7 mouse cellular contexts compared by ENCODE assay signal in the genomic region with DNA sequence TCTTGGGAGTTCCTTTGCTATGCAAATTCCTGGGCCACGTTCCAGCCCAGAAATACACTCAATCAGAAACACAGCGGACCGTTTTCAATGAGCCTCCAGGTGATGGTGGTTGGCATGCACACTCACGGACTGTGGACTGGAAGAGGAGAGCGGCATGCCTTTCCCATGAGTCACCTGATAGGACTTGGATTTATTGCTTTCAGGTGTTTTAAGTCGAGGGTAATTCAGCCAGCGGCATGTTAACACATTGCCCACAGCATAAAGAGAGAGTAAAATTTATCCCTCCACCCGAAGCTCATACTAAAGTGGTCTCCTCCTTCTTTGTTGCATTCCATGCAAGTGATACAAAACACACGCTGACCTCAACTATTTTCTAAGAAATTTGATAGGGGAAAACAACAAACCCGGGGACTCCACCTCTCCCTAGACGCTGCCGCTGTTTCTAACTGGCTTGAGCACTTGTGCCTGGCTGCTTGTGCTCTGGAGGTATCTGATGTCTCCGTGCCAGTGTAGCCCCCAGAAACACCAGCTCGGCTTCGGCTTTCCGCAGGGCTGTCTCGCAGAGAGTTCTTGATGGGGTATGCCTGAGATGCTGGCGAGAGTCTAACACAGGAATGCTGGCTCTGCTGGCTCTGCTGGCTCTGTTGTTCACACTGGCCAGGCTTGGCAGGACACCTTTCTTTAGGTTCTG.
A peak's percentile ranks its signal among the peaks of the same experiment; 100 is the strongest.
DNase-seq lines count a peak whose midpoint lies in the region; ATAC-seq and TF ChIP-seq lines count a peak whose summit lies in the region.

No protein-coding gene starts in this region.

- intact Hi-C loops in gastrocnemius, postnatal 36 days (cut with DNase I), result loop anchor here (2.0 to 5.0 kb wide), 2 partner anchors 296 to 323 kb away; no protein-coding TSS in a partner anchor

- TF ChIP-seq CTCF in liver, postnatal 0 days (IDR thresholded peaks at IDR 0.05; ENCODE audit: low read depth), result no peak

- ATAC-seq in intestine, embryonic 16.5 days, result peak; percentile 92
- ATAC-seq in liver, postnatal 0 days, result peak; percentile 16; the same call in 1 of the 2 replicates
- peak; percentile 70 for ATAC-seq in stomach, embryonic 15.5 days (ENCODE audit: insufficient read depth, low FRiP score, low read depth)

- no peaks in the 10 kb centered on the region for H3K27me3 ChIP-seq in intestine, embryonic 16.5 days (replicated peaks; ENCODE audit: control insufficient read depth, insufficient read depth, low read length)
- H3K27me3 ChIP-seq in liver, postnatal 0 days (ENCODE audit: insufficient read depth, low read length), result no peaks in the 10 kb centered on the region
- no peaks in the 10 kb centered on the region for H3K27me3 ChIP-seq in stomach, embryonic 15.5 days (replicated peaks)

- H3K9me3 ChIP-seq in intestine, embryonic 16.5 days (ENCODE audit: control insufficient read depth, low read length), result no peaks in the 10 kb centered on the region
- H3K9me3 ChIP-seq in liver, postnatal 0 days (ENCODE audit: low read length), result no peaks in the 10 kb centered on the region
- no peaks in the 10 kb centered on the region for H3K9me3 ChIP-seq in stomach, embryonic 15.5 days

- peak; percentile 25 for DNase-seq in ES-CJ7 (ENCODE audit: low read depth, low spot score)
- peak; percentile 18 for DNase-seq in adrenal gland, postnatal 25 days
- DNase-seq in gastrocnemius, postnatal 36 days, result peak; percentile 21 to 43
- DNase-seq in liver, postnatal 0 days, result peak; percentile 25
- DNase-seq in cerebellum, postnatal 36 days, result no peak

- H3K36me3 ChIP-seq in intestine, embryonic 16.5 days (ENCODE audit: control insufficient read depth, insufficient read depth, low read length), result no peaks in the 10 kb centered on the region
- no peaks in the 10 kb centered on the region for H3K36me3 ChIP-seq in liver, postnatal 0 days (replicated peaks; ENCODE audit: insufficient read depth, low read length)
- H3K36me3 ChIP-seq in stomach, embryonic 15.5 days, result no peaks in the 10 kb centered on the region

- no peak for TF ChIP-seq EP300 in liver, postnatal 0 days (IDR thresholded peaks at IDR 0.05; ENCODE audit: low read depth)

- H3K4me3 ChIP-seq in intestine, embryonic 16.5 days (ENCODE audit: low read length), result peak overlapping the region; percentile 31
- H3K4me3 ChIP-seq in liver, postnatal 0 days (ENCODE audit: low read depth, low read length), result peak overlapping the region; percentile 13; the same call in 1 of the 2 replicates
- H3K4me3 ChIP-seq in stomach, embryonic 15.5 days (replicated peaks), result peak overlapping the region; percentile 17

- H3K27ac ChIP-seq in intestine, embryonic 16.5 days (ENCODE audit: low read length), result peak overlapping the region; percentile 90
- peak overlapping the region; percentile 64; the same call in 1 of the 2 replicates for H3K27ac ChIP-seq in liver, postnatal 0 days (ENCODE audit: low read depth)
- peak overlapping the region; percentile 81 for H3K27ac ChIP-seq in stomach, embryonic 15.5 days

- peak overlapping the region; percentile 60 for H3K9ac ChIP-seq in intestine, embryonic 16.5 days (ENCODE audit: low read depth, low read length)
- H3K9ac ChIP-seq in liver, postnatal 0 days (replicated peaks), result peak overlapping the region; percentile 41
- H3K9ac ChIP-seq in stomach, embryonic 15.5 days, result no peak overlapping the region

- H3K4me1 ChIP-seq in intestine, embryonic 16.5 days (ENCODE audit: control insufficient read depth, insufficient read depth, low read length), result peaks cover 19% of the 10 kb centered on the region
- H3K4me1 ChIP-seq in liver, postnatal 0 days (ENCODE audit: insufficient read depth), result peaks cover 4% of the 10 kb centered on the region; the same call in 1 of the 2 replicates
- H3K4me1 ChIP-seq in stomach, embryonic 15.5 days, result peaks cover 20% of the 10 kb centered on the region

- peak overlapping the region; percentile 56 for H3K4me2 ChIP-seq in intestine, embryonic 16.5 days (ENCODE audit: low read depth, low read length)
- peak overlapping the region; percentile 63 for H3K4me2 ChIP-seq in liver, postnatal 0 days (ENCODE audit: low read depth, low read length)
- H3K4me2 ChIP-seq in stomach, embryonic 15.5 days, result peak overlapping the region; percentile 61

- 12% methylated on average over 18 of the region's 18 CpGs for WGBS in intestine, embryonic 16.5 days
- WGBS in liver, postnatal 0 days (ENCODE audit: insufficient replicate concordance), result 37% methylated on average over 18 of the region's 18 CpGs
- WGBS in stomach, embryonic 15.5 days, result 14% methylated on average over 18 of the region's 18 CpGs

Comparison
In these comparisons a context has a peak if more than half of its experiments do, and no peak if none do; other contexts are left out.
1. DNase-seq: peak in ES-CJ7 (single experiment), adrenal gland, postnatal 25 days (single experiment), gastrocnemius, postnatal 36 days (2 of 2) and liver, postnatal 0 days (single experiment); none in cerebellum, postnatal 36 days (0 of 2).
2. ATAC-seq: peak in every context shown above with its lines; median percentile 92 in intestine, embryonic 16.5 days; 70 in stomach, embryonic 15.5 days; 16 in liver, postnatal 0 days.
3. Peak in every context shown above with its lines, with median percentiles within 50 percentile points of each other: H3K27ac ChIP-seq, H3K4me2 ChIP-seq and H3K4me3 ChIP-seq.